Mouse (Mus musculus) embryonic fibroblast, embryonic 13.5 days (primary cell): ENCODE results near the gene Cspg4. TPM values are rescaled to one million over a fixed set of nuclear protein-coding genes. Genes with fewer than 3 reads are reported as not detected.

Source experiments
- H3K27ac ChIP-seq: 2 replicates; pipeline ENCODE4 v1.5.1; 2012; ENCODE audit warnings: low read length, control low read depth, inconsistent platforms; ENCODE audit not compliant: insufficient read depth
- H3K4me1 ChIP-seq: 2 replicates; pipeline ENCODE4 v1.6.1; 2011; ENCODE audit warnings: low read length; ENCODE audit not compliant: control insufficient read depth, insufficient read depth
- H3K4me3 ChIP-seq: 2 replicates; pipeline ENCODE4 v1.5.1; 2011; ENCODE audit warnings: mild to moderate bottlenecking, control low read depth, low read length; ENCODE audit not compliant: insufficient read depth
- CTCF ChIP-seq: IDR thresholded peaks from 2 replicates; pipeline ENCODE4 v1.5.1; 2011; ENCODE audit warnings: mild to moderate bottlenecking, control low read depth, low read length, moderate library complexity, borderline replicate concordance; ENCODE audit not compliant: insufficient read depth
- POLR2A ChIP-seq: IDR thresholded peaks from 2 replicates; pipeline ENCODE4 v1.6.1; 2011; ENCODE audit warnings: low read depth, mild to moderate bottlenecking, control low read depth, low read length, moderate library complexity
- polyA plus RNA-seq: library from polyadenylated mRNA; stranded (reverse); fragments of >200 nt; gene quantifications from 2 replicates; pipeline ENCODE4 v1.2.4, GENCODE M21; 2011; ENCODE audit warnings: low read depth; ENCODE audit not compliant: missing spikeins, insufficient read length

The Cspg4 gene
- polyA plus RNA-seq, 1 experiment = 48.4 TPM

- Histone ChIP-seq H3K4me1 (no peaks in the 10 kb centered on the region), H3K27ac (no peak overlapping the region), H3K4me3 (no peak overlapping the region)
- TF ChIP-seq POLR2A (no peak), CTCF (no peak)
Observed at GRCm38 (mm10) chr9:56841864-56842263, 23.0 kb upstream of the Cspg4 start.

- TF ChIP-seq POLR2A = no peak
- TF ChIP-seq CTCF = no peak
- Histone ChIP-seq H3K4me3 (no peak overlapping the region), H3K4me1 (no peaks in the 10 kb centered on the region), H3K27ac (no peak overlapping the region)
Observed at GRCm38 (mm10) chr9:56842303-56842719, 22.5 kb upstream of the Cspg4 start.

- TF ChIP-seq POLR2A (no peak), CTCF (peak; percentile 80; the same call in 1 of the 2 replicates)
Observed at GRCm38 (mm10) chr9:56843679-56844188, 21.1 kb upstream of the Cspg4 start.

GRCm38 (mm10) chr9:56844644-56845043, 20.2 kb upstream of the Cspg4 start:
- TF ChIP-seq CTCF (no peak), POLR2A (no peak)
- H3K27ac ChIP-seq = no peak overlapping the region
- H3K4me3 ChIP-seq = no peak overlapping the region
- H3K4me1 ChIP-seq = no peaks in the 10 kb centered on the region

More at GRCm38 (mm10) chr9:56843679-56844188, 21.1 kb upstream of the Cspg4 start:
- no peaks in the 10 kb centered on the region for H3K4me1 ChIP-seq
- H3K27ac ChIP-seq = no peak overlapping the region
- H3K4me3 ChIP-seq = no peak overlapping the region

GRCm38 (mm10) chr9:56847523-56847922, 17.3 kb upstream of the Cspg4 start:
- H3K4me3 ChIP-seq = no peak overlapping the region
- H3K4me1 ChIP-seq = no peaks in the 10 kb centered on the region
- TF ChIP-seq POLR2A (no peak), CTCF (peak; percentile 97)
- H3K27ac ChIP-seq = no peak overlapping the region

GRCm38 (mm10) chr9:56850128-56850904, 14.5 kb upstream of the Cspg4 start:
- Histone ChIP-seq H3K27ac (no peak overlapping the region), H3K4me3 (no peak overlapping the region), H3K4me1 (no peaks in the 10 kb centered on the region)
- no peak for TF ChIP-seq POLR2A
- TF ChIP-seq CTCF = no peak

- TF ChIP-seq CTCF = no peak
- TF ChIP-seq POLR2A = no peak
Observed at GRCm38 (mm10) chr9:56850905-56851252, 14.0 kb upstream of the Cspg4 start.

GRCm38 (mm10) chr9:56851778-56852177, 13.1 kb upstream of the Cspg4 start:
- Histone ChIP-seq H3K4me1 (no peaks in the 10 kb centered on the region; the same call in 1 of the 2 replicates), H3K27ac (no peak overlapping the region), H3K4me3 (no peak overlapping the region)
- TF ChIP-seq POLR2A = no peak
- TF ChIP-seq CTCF = no peak

More at GRCm38 (mm10) chr9:56850905-56851252, 14.0 kb upstream of the Cspg4 start:
- no peaks in the 10 kb centered on the region for H3K4me1 ChIP-seq
- no peak overlapping the region for H3K27ac ChIP-seq
- H3K4me3 ChIP-seq = no peak overlapping the region

GRCm38 (mm10) chr9:56857463-56857862, 7.4 kb upstream of the Cspg4 start:
- H3K4me3 ChIP-seq = no peak overlapping the region
- H3K27ac ChIP-seq = no peak overlapping the region
- no peak for TF ChIP-seq CTCF
- TF ChIP-seq POLR2A = no peak
- no peaks in the 10 kb centered on the region; the same call in 1 of the 2 replicates for H3K4me1 ChIP-seq

GRCm38 (mm10) chr9:56860035-56860434, 4.8 kb upstream of the Cspg4 start:
- Histone ChIP-seq H3K4me1 (no peaks in the 10 kb centered on the region; the same call in 1 of the 2 replicates), H3K27ac (no peak overlapping the region), H3K4me3 (no peak overlapping the region)
- TF ChIP-seq POLR2A = no peak
- no peak for TF ChIP-seq CTCF
